Mouse (Mus musculus) testis, postnatal 10 days (tissue): ENCODE data around the gene L1cam.

Experiments
- DNase-seq: peaks from one replicate; pipeline ENCODE4 v3.0.0; 2021; ENCODE audit warnings: low spot score

L1cam gene

GRCm38 (mm10) chrX:73895719-73896118 is at the start of gene L1cam:
Gene L1cam (minus strand): TSS chrX:73896105.
- DNase-seq, result peak; percentile 64

- DNase-seq, result no peak
Measured at GRCm38 (mm10) chrX:73942294-73942693, 46.4 kb upstream of the L1cam start.

- DNase-seq, result no peak
Measured at GRCm38 (mm10) chrX:73941860-73942259, 46.0 kb upstream of the L1cam start.

- no peak for DNase-seq
Measured at GRCm38 (mm10) chrX:73931871-73932270, 36.0 kb upstream of the L1cam start.

- DNase-seq, result peak; percentile 83
Measured at GRCm38 (mm10) chrX:73930402-73931062, 34.6 kb upstream of the L1cam start, which contains the start of gene Renbp. Gene Renbp (minus strand): TSS chrX:73930850.

GRCm38 (mm10) chrX:73922550-73922882 is 26.6 kb upstream of the L1cam start:
- DNase-seq, result no peak

- DNase-seq, result peak; percentile 90
Measured at GRCm38 (mm10) chrX:73921823-73922549, 26.1 kb upstream of the L1cam start, which contains the start of the genes Arhgap4 and Naa10. Gene Arhgap4 (minus strand): TSS chrX:73921870. Gene Naa10 (minus strand): TSS chrX:73921944.

GRCm38 (mm10) chrX:73921285-73921822 is 25.4 kb upstream of the L1cam start:
- no peak for DNase-seq

- DNase-seq, result no peak
Measured at GRCm38 (mm10) chrX:73918631-73919030, 22.7 kb upstream of the L1cam start.

- DNase-seq, result no peak
Measured at GRCm38 (mm10) chrX:73916945-73917344, 21.0 kb upstream of the L1cam start.

- DNase-seq, result peak; percentile 84
Measured at GRCm38 (mm10) chrX:73914827-73915703, 19.2 kb upstream of the L1cam start.

- no peak for DNase-seq
Measured at GRCm38 (mm10) chrX:73911588-73911987, 15.7 kb upstream of the L1cam start.

- peak; percentile 45 for DNase-seq
Measured at GRCm38 (mm10) chrX:73911156-73911555, 15.3 kb upstream of the L1cam start.

GRCm38 (mm10) chrX:73910451-73910850 is 14.5 kb upstream of the L1cam start:
- no peak for DNase-seq

- DNase-seq, result no peak
Measured at GRCm38 (mm10) chrX:73910049-73910448, 14.1 kb upstream of the L1cam start.

GRCm38 (mm10) chrX:73897959-73898358 is 2.1 kb upstream of the L1cam start:
- DNase-seq, result no peak

GRCm38 (mm10) chrX:73892833-73893232 is 3.1 kb downstream of the L1cam start:
- DNase-seq, result no peak

- no peak for DNase-seq
Measured at GRCm38 (mm10) chrX:73891551-73892152, 4.3 kb downstream of the L1cam start, which contains the start of gene Avpr2. Gene Avpr2 (plus strand): TSS chrX:73892102.

GRCm38 (mm10) chrX:73881463-73881862 is 14.4 kb downstream of the L1cam start:
- no peak for DNase-seq

GRCm38 (mm10) chrX:73881036-73881427 is 14.9 kb downstream of the L1cam start:
- no peak for DNase-seq

GRCm38 (mm10) chrX:73880194-73881035 is 15.5 kb downstream of the L1cam start:
- peak; percentile 39 for DNase-seq
